Mouse (Mus musculus) kidney, embryonic 16.5 days (tissue): ENCODE measurements around the gene Sdr39u1. TPM values are rescaled to one million over a fixed set of nuclear protein-coding genes. Genes with fewer than 3 reads are reported as not detected.

Source experiments
- ATAC-seq: fragments of 200-750 bp; cut with Nextera tagmentation; 2 replicates; pipeline ENCODE4 v1.8.0; 2017; ENCODE audit warnings: moderate TSS enrichment; ENCODE audit not compliant: low FRiP score, low TSS enrichment
- H3K27ac ChIP-seq: fragments of 300-500 bp; sonication (generic); 2 replicates; pipeline ENCODE4 v1.5.1; 2014; ENCODE audit warnings: low read length
- H3K27me3 ChIP-seq: fragments of 300-500 bp; sonication (generic); 2 replicates; pipeline ENCODE4 v1.6.1; 2014; ENCODE audit warnings: low read length, control low read depth, mixed read lengths; ENCODE audit not compliant: insufficient read depth
- H3K36me3 ChIP-seq: fragments of 300-500 bp; sonication (generic); 2 replicates; pipeline ENCODE4 v1.6.1; 2014; ENCODE audit warnings: low read length, control low read depth, mixed read lengths; ENCODE audit not compliant: insufficient read depth
- H3K4me1 ChIP-seq: fragments of 300-500 bp; sonication (generic); 2 replicates; pipeline ENCODE4 v1.6.1; 2014; ENCODE audit warnings: low read length, control low read depth, mixed read lengths; ENCODE audit not compliant: insufficient read depth
- H3K4me2 ChIP-seq: fragments of 300-500 bp; sonication (generic); replicated peaks from 2 replicates; pipeline ENCODE4 v1.6.1; 2014; ENCODE audit warnings: low read depth, low read length
- H3K4me3 ChIP-seq: fragments of 300-500 bp; sonication (generic); 2 replicates; pipeline ENCODE4 v1.5.1; 2014; ENCODE audit warnings: mild to moderate bottlenecking, low read length
- H3K9ac ChIP-seq: fragments of 300-500 bp; sonication (generic); replicated peaks from 2 replicates; pipeline ENCODE4 v1.6.1; 2014; ENCODE audit warnings: low read length
- H3K9me3 ChIP-seq: fragments of 300-500 bp; sonication (generic); 2 replicates; pipeline ENCODE4 v1.6.1; 2016; ENCODE audit warnings: low read length, control low read depth
- WGBS: fragments of 180-500 bp; shearing (Covaris S2); extraction: QIAGEN DNeasy Blood & Tissue Kit; methylation state at CpG from one replicate; pipeline ENCODE4 v1.1.7; 2014; 5-methylcytosine and 5-hydroxymethylcytosine counted together
- polyA plus RNA-seq: library from polyadenylated mRNA; unstranded; fragments of >200 nt; fragmentation: Nextera tagmentation; extraction: Ambion mirVana; gene quantifications from 2 replicates; pipeline ENCODE4 v1.2.1, GENCODE M21; 2015

Gene Sdr39u1
- polyA plus RNA-seq, 1 experiment from 2014 or later = 75.8 TPM

- Histone ChIP-seq H3K4me3 (no peak overlapping the region), H3K4me2 (peak overlapping the region; percentile 44), H3K4me1 (peaks cover 26% of the 10 kb centered on the region), H3K36me3 (peaks cover 41% of the 10 kb centered on the region), H3K27ac (no peak overlapping the region), H3K9ac (peak overlapping the region; percentile 37), H3K27me3 (no peaks in the 10 kb centered on the region), H3K9me3 (no peaks in the 10 kb centered on the region)
- peak; percentile 59 for ATAC-seq
- 15% methylated on average over 30 of the region's 30 CpGs for WGBS
Observed at GRCm38 (mm10) chr14:55873714-55874683, 26.1 kb downstream of the Sdr39u1 start.

- H3K27ac ChIP-seq = no peak overlapping the region
- H3K27me3 ChIP-seq = no peaks in the 10 kb centered on the region
- 0 out of 2 replicates have a peak, but pooled peaks have one; percentile 6 for ATAC-seq
- H3K4me3 ChIP-seq = no peak overlapping the region
- no peaks in the 10 kb centered on the region for H3K9me3 ChIP-seq
- peak overlapping the region; percentile 44; the same call in 1 of the 2 replicates for H3K4me2 ChIP-seq
- H3K4me1 ChIP-seq = peaks cover 22% of the 10 kb centered on the region
- H3K9ac ChIP-seq = peak overlapping the region; percentile 37
- peaks cover 48% of the 10 kb centered on the region for H3K36me3 ChIP-seq
- WGBS = 81% methylated on average over 8 of the region's 8 CpGs
Observed at GRCm38 (mm10) chr14:55873242-55873713, 26.8 kb downstream of the Sdr39u1 start.

- Histone ChIP-seq H3K27me3 (no peaks in the 10 kb centered on the region), H3K36me3 (peaks cover 55% of the 10 kb centered on the region), H3K27ac (no peak overlapping the region), H3K4me3 (no peak overlapping the region), H3K4me2 (no peak overlapping the region), H3K4me1 (peaks cover 15% of the 10 kb centered on the region), H3K9me3 (no peaks in the 10 kb centered on the region), H3K9ac (no peak overlapping the region)
- ATAC-seq = no peak
- WGBS = 88% methylated on average over 16 of the region's 17 CpGs
Observed at GRCm38 (mm10) chr14:55872551-55872950, 27.5 kb downstream of the Sdr39u1 start.

- H3K27me3 ChIP-seq = no peaks in the 10 kb centered on the region
- H3K4me2 ChIP-seq = no peak overlapping the region
- no peak overlapping the region for H3K4me3 ChIP-seq
- no peak for ATAC-seq
- H3K36me3 ChIP-seq = peaks cover 55% of the 10 kb centered on the region
- 92% methylated on average over 12 of the region's 12 CpGs for WGBS
- H3K9ac ChIP-seq = no peak overlapping the region
- peaks cover 13% of the 10 kb centered on the region for H3K4me1 ChIP-seq
- no peak overlapping the region for H3K27ac ChIP-seq
- no peaks in the 10 kb centered on the region for H3K9me3 ChIP-seq
Observed at GRCm38 (mm10) chr14:55872039-55872438, 28.1 kb downstream of the Sdr39u1 start.

- peaks cover 79% of the 10 kb centered on the region for H3K36me3 ChIP-seq
- H3K4me1 ChIP-seq = peaks cover 13% of the 10 kb centered on the region
- no peaks in the 10 kb centered on the region for H3K9me3 ChIP-seq
- no peak for ATAC-seq
- H3K4me3 ChIP-seq = no peak overlapping the region
- H3K27me3 ChIP-seq = no peaks in the 10 kb centered on the region
- WGBS = 97% methylated on average over 6 of the region's 6 CpGs
- no peak overlapping the region for H3K4me2 ChIP-seq
- H3K27ac ChIP-seq = no peak overlapping the region
- no peak overlapping the region for H3K9ac ChIP-seq
Observed at GRCm38 (mm10) chr14:55869538-55869937, 30.6 kb downstream of the Sdr39u1 start.

- WGBS = 87% methylated on average over 14 of the region's 14 CpGs
- H3K27me3 ChIP-seq = no peaks in the 10 kb centered on the region
- H3K9me3 ChIP-seq = no peaks in the 10 kb centered on the region
- no peak overlapping the region for H3K9ac ChIP-seq
- H3K4me1 ChIP-seq = peaks cover 3% of the 10 kb centered on the region; the same call in 1 of the 2 replicates
- H3K36me3 ChIP-seq = peaks cover 89% of the 10 kb centered on the region
- no peak overlapping the region for H3K4me2 ChIP-seq
- ATAC-seq = no peak
- no peak overlapping the region for H3K4me3 ChIP-seq
- H3K27ac ChIP-seq = no peak overlapping the region
Observed at GRCm38 (mm10) chr14:55868230-55869026, 31.7 kb downstream of the Sdr39u1 start.

GRCm38 (mm10) chr14:55866962-55867361 is 33.1 kb downstream of the Sdr39u1 start:
- ATAC-seq = no peak

GRCm38 (mm10) chr14:55863773-55864172 is 36.3 kb downstream of the Sdr39u1 start:
- H3K4me2 ChIP-seq = no peak overlapping the region
- H3K27me3 ChIP-seq = no peaks in the 10 kb centered on the region
- no peak overlapping the region for H3K27ac ChIP-seq
- H3K4me1 ChIP-seq = peaks cover 15% of the 10 kb centered on the region
- H3K36me3 ChIP-seq = peaks cover 54% of the 10 kb centered on the region
- H3K9me3 ChIP-seq = no peaks in the 10 kb centered on the region
- H3K9ac ChIP-seq = no peak overlapping the region
- 28% methylated on average over 7 of the region's 7 CpGs for WGBS
- H3K4me3 ChIP-seq = no peak overlapping the region
- ATAC-seq = peak; percentile 41; the same call in 1 of the 2 replicates

More at GRCm38 (mm10) chr14:55866962-55867361, 33.1 kb downstream of the Sdr39u1 start:
- Histone ChIP-seq H3K4me2 (no peak overlapping the region), H3K27ac (no peak overlapping the region), H3K9ac (no peak overlapping the region), H3K27me3 (no peaks in the 10 kb centered on the region), H3K36me3 (peaks cover 85% of the 10 kb centered on the region), H3K4me1 (peaks cover 6% of the 10 kb centered on the region), H3K9me3 (no peaks in the 10 kb centered on the region), H3K4me3 (no peak overlapping the region)
- 42% methylated on average over 4 of the region's 4 CpGs for WGBS

GRCm38 (mm10) chr14:55862970-55863369 is 37.1 kb downstream of the Sdr39u1 start:
- no peaks in the 10 kb centered on the region for H3K27me3 ChIP-seq
- H3K36me3 ChIP-seq = peaks cover 46% of the 10 kb centered on the region
- H3K9me3 ChIP-seq = no peaks in the 10 kb centered on the region
- no peak overlapping the region for H3K4me3 ChIP-seq
- no peak for ATAC-seq
- H3K9ac ChIP-seq = no peak overlapping the region
- H3K4me2 ChIP-seq = no peak overlapping the region
- H3K27ac ChIP-seq = no peak overlapping the region; the same call in 1 of the 2 replicates
- 86% methylated on average over 10 of the region's 10 CpGs for WGBS
- peaks cover 15% of the 10 kb centered on the region for H3K4me1 ChIP-seq
